Comparison of ENCODE assay signal across 8 mouse cellular contexts in the genomic region with DNA sequence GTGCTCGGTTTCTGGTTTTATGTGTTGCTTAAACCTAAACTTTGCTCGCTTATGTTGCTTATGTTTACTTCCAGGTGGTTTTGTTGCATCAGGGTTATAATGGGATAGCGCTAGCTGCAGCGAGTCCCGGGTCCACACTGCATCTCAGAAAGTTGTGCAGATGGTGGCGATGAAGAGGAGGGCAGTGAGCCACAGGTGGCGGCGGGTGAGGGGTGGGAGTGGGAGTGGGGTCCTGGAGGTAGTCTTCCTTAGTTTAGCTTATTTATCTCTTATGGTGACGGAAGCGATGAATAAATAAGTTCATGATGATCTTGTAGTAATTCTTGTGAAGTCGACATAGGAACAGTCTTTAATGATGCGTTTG. TPM values are rescaled to one million over a fixed set of nuclear protein-coding genes. Genes with fewer than 3 reads are reported as not detected.
DNase-seq lines count a peak whose midpoint lies in the region; ATAC-seq and TF ChIP-seq lines count a peak whose summit lies in the region.

No protein-coding gene starts in this region.

- DNase-seq in neural tube, embryonic 11.5 days (ENCODE audit: low spot score): no peak
- no peak for DNase-seq in neural tube, embryonic 10.5 days (ENCODE audit: extremely low spot score, low spot score)
- DNase-seq in B cell, adult 2 months: no peak
- no peak for DNase-seq in kidney, postnatal 10 days
- DNase-seq in spleen, adult 18-20 months: no peak

- peak overlapping the region; percentile 68 for H3K9ac ChIP-seq in neural tube, embryonic 11.5 days (ENCODE audit: low read length)
- peak overlapping the region; percentile 75 for H3K9ac ChIP-seq in limb, embryonic 12.5 days (replicated peaks)

- peaks cover 6% of the 10 kb centered on the region for H3K4me1 ChIP-seq in neural tube, embryonic 11.5 days (ENCODE audit: control insufficient read depth, insufficient read depth, low read length)
- peaks cover 26% of the 10 kb centered on the region for H3K4me1 ChIP-seq in erythroblast, embryonic 14.5 days (ENCODE audit: control insufficient read depth)
- peaks cover 21% of the 10 kb centered on the region for H3K4me1 ChIP-seq in limb, embryonic 12.5 days (replicated peaks)
- peaks cover 5% of the 10 kb centered on the region; the same call in 1 of the 2 replicates for H3K4me1 ChIP-seq in small intestine, adult 2 months (ENCODE audit: control insufficient read depth, insufficient read depth, insufficient read length, low read length)

- no peak for ATAC-seq in neural tube, embryonic 11.5 days (ENCODE audit: insufficient read depth, low FRiP score, low TSS enrichment)
- no peak for ATAC-seq in limb, embryonic 12.5 days (ENCODE audit: insufficient number of reproducible peaks, insufficient read depth, low FRiP score, low TSS enrichment, low read depth)

- peak overlapping the region; percentile 87 for H3K4me2 ChIP-seq in neural tube, embryonic 11.5 days (ENCODE audit: low read depth)
- H3K4me2 ChIP-seq in limb, embryonic 12.5 days: peak overlapping the region; percentile 81

- WGBS in neural tube, embryonic 11.5 days: 11% methylated on average over 12 of the region's 12 CpGs
- 12% methylated on average over 12 of the region's 12 CpGs for WGBS in limb, embryonic 12.5 days
- 5% methylated on average over 12 of the region's 12 CpGs for WGBS in small intestine, adult 2 months

- TF ChIP-seq CTCF in small intestine, adult 2 months (IDR thresholded peaks at IDR 0.05; ENCODE audit: extremely low read depth, insufficient read length, insufficient replicate concordance, low read depth, low read length): no peak

- H3K27me3 ChIP-seq in neural tube, embryonic 11.5 days (ENCODE audit: control insufficient read depth, insufficient read depth, low read length): no peaks in the 10 kb centered on the region
- H3K27me3 ChIP-seq in erythroblast, embryonic 14.5 days (ENCODE audit: control insufficient read depth): no peaks in the 10 kb centered on the region
- H3K27me3 ChIP-seq in limb, embryonic 12.5 days: no peaks in the 10 kb centered on the region
- no peaks in the 10 kb centered on the region for H3K27me3 ChIP-seq in small intestine, adult 2 months (ENCODE audit: control insufficient read depth, insufficient read depth, low read length)

- H3K36me3 ChIP-seq in neural tube, embryonic 11.5 days (ENCODE audit: control insufficient read depth, insufficient read depth, low read length): no peaks in the 10 kb centered on the region
- H3K36me3 ChIP-seq in erythroblast, embryonic 14.5 days (ENCODE audit: control insufficient read depth): no peaks in the 10 kb centered on the region
- H3K36me3 ChIP-seq in limb, embryonic 12.5 days: no peaks in the 10 kb centered on the region
- no peaks in the 10 kb centered on the region for H3K36me3 ChIP-seq in small intestine, adult 2 months (ENCODE audit: control insufficient read depth, insufficient read depth, low read length)

- H3K9me3 ChIP-seq in neural tube, embryonic 11.5 days (ENCODE audit: control insufficient read depth, low read length): no peaks in the 10 kb centered on the region
- H3K9me3 ChIP-seq in erythroblast, embryonic 14.5 days (ENCODE audit: control insufficient read depth, low read length): no peaks in the 10 kb centered on the region
- H3K9me3 ChIP-seq in limb, embryonic 12.5 days: no peaks in the 10 kb centered on the region

- peak overlapping the region; percentile 88 for H3K4me3 ChIP-seq in neural tube, embryonic 11.5 days (ENCODE audit: low read depth, low read length)
- peak overlapping the region; percentile 85 for H3K4me3 ChIP-seq in erythroblast, embryonic 14.5 days (replicated peaks)
- peak overlapping the region; percentile 87 for H3K4me3 ChIP-seq in limb, embryonic 12.5 days (replicated peaks)
- peak overlapping the region; percentile 93 for H3K4me3 ChIP-seq in small intestine, adult 2 months (ENCODE audit: low read depth, low read length)

- H3K27ac ChIP-seq in neural tube, embryonic 11.5 days (ENCODE audit: low read depth, low read length): no peak overlapping the region
- H3K27ac ChIP-seq in limb, embryonic 12.5 days: no peak overlapping the region
- H3K27ac ChIP-seq in small intestine, adult 2 months (ENCODE audit: insufficient read depth, low read depth, low read length): no peak overlapping the region

- no peak for TF ChIP-seq POLR2A in small intestine, adult 2 months (IDR thresholded peaks at IDR 0.05; ENCODE audit: low read depth, low read length)

RNA-seq across cellular contexts. Expression of gene Scap, which starts 0.8 kb away (rescaled TPM):
- polyA plus RNA-seq in neural tube, embryonic 11.5 days (2014; fragmentation: Nextera tagmentation; extraction: Ambion mirVana): 25.9 and 29.2 TPM in 2 replicates
- polyA plus RNA-seq in erythroblast, embryonic 14.5 days (2012): 1.5 and 1.7 TPM in 2 replicates
- polyA plus RNA-seq in limb, embryonic 12.5 days (2016; fragmentation: Nextera tagmentation; extraction: Ambion mirVana): 38.4 and 42.0 TPM in 2 replicates
- polyA plus RNA-seq in small intestine, adult 2 months (2012; rRNA removed): 26.5 and 34.9 TPM in 2 replicates

RNA-seq across cellular contexts. Expression of gene Elp6, which starts 28.9 kb away (rescaled TPM):
- 39.0 and 43.2 TPM in 2 replicates for polyA plus RNA-seq in neural tube, embryonic 11.5 days (2014; fragmentation: Nextera tagmentation; extraction: Ambion mirVana)
- 0.34 and 0.40 TPM in 2 replicates for polyA plus RNA-seq in erythroblast, embryonic 14.5 days (2012)
- polyA plus RNA-seq in limb, embryonic 12.5 days (2016; fragmentation: Nextera tagmentation; extraction: Ambion mirVana): 37.2 and 40.9 TPM in 2 replicates
- polyA plus RNA-seq in small intestine, adult 2 months (2012; rRNA removed): 3.7 and 5.7 TPM in 2 replicates

Comparison
In these comparisons a context has a peak if more than half of its experiments do, and no peak if none do; other contexts are left out.
1. RNA of gene Scap, which starts 0.8 kb away (polyA plus RNA-seq): 38.4 to 42.0 TPM in limb, embryonic 12.5 days, 26.5 to 34.9 TPM in small intestine, adult 2 months and 25.9 to 29.2 TPM in neural tube, embryonic 11.5 days; 1.5 to 1.7 TPM in erythroblast, embryonic 14.5 days; every median in the first group is over 10 times any median in the second.
2. Peak in every context shown above with its lines, with median percentiles within 50 percentile points of each other: H3K4me3 ChIP-seq.